ENCODE assay signal across 23 mouse cellular contexts in the genomic region with DNA sequence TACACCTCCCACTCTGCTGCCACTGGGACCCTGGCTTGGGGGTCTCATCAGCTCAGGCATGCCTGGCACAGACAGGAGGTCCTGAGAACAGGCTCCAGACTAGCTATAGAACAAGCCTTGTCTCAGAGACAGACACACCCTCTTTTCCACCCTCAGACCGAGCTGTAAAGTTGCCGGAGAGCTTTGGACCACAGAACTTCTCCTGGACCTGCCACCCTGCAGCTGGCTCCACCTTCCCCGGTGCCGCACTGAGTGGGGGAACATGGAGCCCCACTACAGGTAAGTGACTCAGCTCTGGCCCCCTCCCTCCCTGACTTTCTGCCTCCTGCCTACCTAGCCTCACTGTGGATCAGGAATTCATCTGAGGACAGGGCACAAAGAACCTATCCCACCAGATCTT.
"Had no signal": no experiment of that assay in that cellular context is flagged by ENCODE, and none has a peak within 500 bp of the region (broad histone marks: within the 10 kb centered on the region; RNA-seq: fewer than 3 reads in every experiment).

No protein-coding gene starts in this region.

- H3K9me3 ChIP-seq: hindbrain, embryonic 10.5 days; hindbrain, embryonic 12.5 days; liver, embryonic 13.5 days had no signal

- ATAC-seq: hindbrain, embryonic 16.5 days; inflammation-experienced regulatory T-cells, adult 6 months had no signal

- H3K27ac ChIP-seq: gastrocnemius, adult 2 months; heart, embryonic 10.5 days; hindbrain, embryonic 10.5 days; hindbrain, embryonic 12.5 days; hindbrain, embryonic 14.5 days; layer of hippocampus, adult 2 months; left cerebral cortex, adult 2 months; liver, embryonic 13.5 days had no signal

- DNase-seq: gastrocnemius, adult 2 months; gastrocnemius, postnatal 10 days; gastrocnemius, postnatal 25 days; heart, adult 18-20 months; heart, postnatal 10 days; heart, postnatal 4 days; kidney, adult 18-20 months; kidney, adult 8-10 months; kidney, postnatal 10 days; kidney, postnatal 25 days; kidney, postnatal 4 days; liver; liver, embryonic 13.5 days had no signal

- H3K4me2 ChIP-seq: heart, embryonic 12.5 days; hindbrain, embryonic 12.5 days; hindbrain, embryonic 14.5 days; liver, embryonic 11.5 days; liver, embryonic 13.5 days had no signal

- H3K9ac ChIP-seq: heart, embryonic 12.5 days; hindbrain, embryonic 12.5 days; hindbrain, embryonic 14.5 days; liver, embryonic 13.5 days had no signal

- H3K36me3 ChIP-seq: heart, embryonic 10.5 days; heart, embryonic 12.5 days; hindbrain, embryonic 10.5 days; hindbrain, embryonic 12.5 days; liver, embryonic 13.5 days had no signal

- H3K4me3 ChIP-seq: gastrocnemius, adult 2 months; heart, embryonic 10.5 days; heart, embryonic 12.5 days; hindbrain, embryonic 10.5 days; hindbrain, embryonic 12.5 days; layer of hippocampus, adult 2 months; left cerebral cortex, adult 2 months; liver, embryonic 13.5 days had no signal
